Mouse (Mus musculus): ENCODE measurements around the gene Cox10.

The Cox10 gene

DNA sequence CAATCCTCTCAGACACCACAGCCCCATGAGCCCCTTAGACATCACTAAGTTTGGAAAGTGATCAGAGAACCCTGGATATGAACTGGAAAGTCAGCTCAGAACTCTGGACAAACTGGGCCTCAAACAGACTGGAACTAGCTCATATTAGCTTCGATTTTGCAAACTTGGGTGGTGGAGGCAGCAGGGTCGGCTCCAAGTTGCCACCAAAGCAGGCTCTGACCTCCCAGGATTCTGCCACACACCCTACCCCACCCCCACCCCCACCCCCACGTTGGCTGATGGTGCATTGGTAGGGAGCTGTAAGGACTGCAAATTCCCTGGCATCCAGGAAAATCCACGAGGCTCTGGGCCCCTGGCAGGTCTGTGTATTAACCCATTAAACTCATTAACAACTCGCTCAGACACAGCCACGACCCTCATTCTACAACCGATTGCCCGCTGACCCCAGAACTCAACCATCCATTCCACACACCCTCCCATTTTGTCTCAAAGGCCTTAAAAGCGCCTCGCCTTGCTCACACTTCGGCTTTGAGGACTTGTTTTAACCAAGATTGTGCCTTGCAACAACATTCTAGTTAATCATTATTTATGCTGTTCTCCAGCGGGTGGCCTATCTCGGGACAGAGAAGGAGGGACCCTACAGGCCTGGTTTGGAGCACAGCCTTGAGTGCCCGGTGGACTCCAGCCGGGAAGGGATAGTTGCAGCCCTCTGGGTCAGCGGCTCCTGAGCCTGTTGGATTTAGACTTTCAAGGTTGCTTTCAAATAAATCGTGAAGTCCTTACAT lies 160.8 kb downstream of the Cox10 start:
- DNase-seq (ENCODE audit: low read depth, low spot score), result no peak

DNA sequence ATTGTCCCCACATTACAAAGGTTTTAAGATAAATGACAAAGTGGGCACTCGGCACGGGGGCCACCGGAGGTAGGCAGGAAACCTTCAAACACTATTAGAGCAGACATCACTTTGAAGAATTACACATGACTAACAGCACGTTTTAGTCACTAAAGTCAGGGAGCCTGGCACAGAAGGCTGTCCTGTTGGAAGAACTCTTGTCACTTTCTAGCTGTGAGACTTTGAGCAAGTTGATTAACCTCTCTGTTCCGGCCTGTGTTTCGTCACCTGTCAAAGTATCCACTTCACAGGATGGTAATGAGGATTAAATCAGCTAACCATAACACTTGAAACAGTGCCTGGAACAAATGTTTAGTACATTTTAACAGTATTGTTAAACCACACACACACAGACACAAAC lies 161.7 kb downstream of the Cox10 start:
- DNase-seq (ENCODE audit: low read depth, low spot score), result no peak

GRCm38 (mm10) chr11:63914388-63914787 lies 164.9 kb downstream of the Cox10 start:
- DNase-seq (ENCODE audit: low read depth, low spot score), result no peak

GRCm38 (mm10) chr11:63913936-63914335 lies 165.3 kb downstream of the Cox10 start:
- DNase-seq (ENCODE audit: low read depth, low spot score), result no peak
